Mouse (Mus musculus) spleen, adult 12 weeks (tissue): ENCODE measurements around the gene Arntl2.
"Not testable (repeated sequence)": the region's sequence is repeated elsewhere in the genome, so short reads cannot be mapped to it uniquely, and the experiment has no call there.

ENCODE experiments used
- DNase-seq: peaks from one replicate; pipeline ENCODE4 v3.0.0; 2022; ENCODE audit warnings: low spot score

The Arntl2 gene

GRCm38 (mm10) chr6:146795924-146796545, at the start of gene Arntl2:
Gene Arntl2 (plus strand): TSS chr6:146796055.
- no peak for DNase-seq

- DNase-seq = no peak
Measured at GRCm38 (mm10) chr6:146746577-146746976, 49.3 kb upstream of the Arntl2 start.

GRCm38 (mm10) chr6:146747057-146747456, 48.8 kb upstream of the Arntl2 start:
- no peak for DNase-seq

GRCm38 (mm10) chr6:146748271-146748670, 47.6 kb upstream of the Arntl2 start:
- DNase-seq = no peak

GRCm38 (mm10) chr6:146751671-146752070, 44.2 kb upstream of the Arntl2 start:
- no peak for DNase-seq

GRCm38 (mm10) chr6:146752178-146752577, 43.7 kb upstream of the Arntl2 start:
- no peak for DNase-seq

GRCm38 (mm10) chr6:146752612-146753011, 43.2 kb upstream of the Arntl2 start:
- DNase-seq = no peak

- DNase-seq = no peak
Measured at GRCm38 (mm10) chr6:146753560-146754160, 42.2 kb upstream of the Arntl2 start.

GRCm38 (mm10) chr6:146755136-146755535, 40.7 kb upstream of the Arntl2 start:
- DNase-seq = no peak

GRCm38 (mm10) chr6:146755679-146756078, 40.2 kb upstream of the Arntl2 start:
- DNase-seq = no peak

- no peak for DNase-seq
Measured at GRCm38 (mm10) chr6:146759027-146759426, 36.8 kb upstream of the Arntl2 start.

- no peak for DNase-seq
Measured at GRCm38 (mm10) chr6:146760022-146760421, 35.8 kb upstream of the Arntl2 start.

GRCm38 (mm10) chr6:146760736-146761135, 35.1 kb upstream of the Arntl2 start:
- DNase-seq = no peak

- DNase-seq = no peak
Measured at GRCm38 (mm10) chr6:146762264-146762898, 33.5 kb upstream of the Arntl2 start.

GRCm38 (mm10) chr6:146764593-146764992, 31.3 kb upstream of the Arntl2 start:
- DNase-seq = no peak

- DNase-seq = no peak
Measured at GRCm38 (mm10) chr6:146765270-146765669, 30.6 kb upstream of the Arntl2 start.

GRCm38 (mm10) chr6:146768813-146769404, 26.9 kb upstream of the Arntl2 start:
- DNase-seq = no peak

- DNase-seq = no peak
Measured at GRCm38 (mm10) chr6:146770005-146770745, 25.7 kb upstream of the Arntl2 start.

GRCm38 (mm10) chr6:146770808-146771207, 25.0 kb upstream of the Arntl2 start:
- DNase-seq = no peak

- not testable (repeated sequence) for DNase-seq
Measured at GRCm38 (mm10) chr6:146775864-146776263, 20.0 kb upstream of the Arntl2 start.

- no peak for DNase-seq
Measured at GRCm38 (mm10) chr6:146776610-146777389, 19.1 kb upstream of the Arntl2 start.

- DNase-seq = no peak
Measured at GRCm38 (mm10) chr6:146778055-146778454, 17.8 kb upstream of the Arntl2 start.
